Mouse (Mus musculus) olfactory bulb, adult 2 months (tissue): Measurements from ENCODE around the gene Cpsf2. TPM values are rescaled to one million over a fixed set of nuclear protein-coding genes. Genes with fewer than 3 reads are reported as not detected.
"Not testable (repeated sequence)": the region's sequence is repeated elsewhere in the genome, so short reads cannot be mapped to it uniquely, and the experiment has no call there.

Experiments used
- H3K27ac ChIP-seq: fragments of 200-500 bp; 2 replicates; pipeline ENCODE4 v1.5.1; 2012; ENCODE audit warnings: low read depth, low read length; ENCODE audit not compliant: insufficient read depth
- H3K4me1 ChIP-seq: fragments of 200-500 bp; 2 replicates; pipeline ENCODE4 v1.6.1; 2012; ENCODE audit warnings: low read length; ENCODE audit not compliant: control insufficient read depth, insufficient read depth
- H3K4me3 ChIP-seq: fragments of 200-500 bp; 2 replicates; pipeline ENCODE4 v1.5.1; 2012; ENCODE audit warnings: mild to moderate bottlenecking, low read depth, low read length, moderate library complexity; ENCODE audit not compliant: insufficient read depth
- CTCF ChIP-seq: fragments of 200-500 bp; IDR thresholded peaks from 2 replicates; pipeline ENCODE4 v1.5.1; 2012; ENCODE audit warnings: low read depth, mild to moderate bottlenecking, low read length, moderate library complexity; ENCODE audit not compliant: insufficient read depth
- POLR2A ChIP-seq: fragments of 200-500 bp; IDR thresholded peaks from 2 replicates; pipeline ENCODE4 v1.6.1; 2012; ENCODE audit warnings: mild to moderate bottlenecking, low read depth, low read length, moderate library complexity; ENCODE audit not compliant: insufficient read depth
- WGBS: fragments of 180-500 bp; shearing (Covaris S2); methylation state at CpG from one replicate; pipeline ENCODE4 v1.1.7; 2018; 5-methylcytosine and 5-hydroxymethylcytosine counted together
- polyA plus RNA-seq: library from polyadenylated mRNA; stranded (reverse); fragments of >200 nt; gene quantifications from 2 replicates; pipeline ENCODE4 v1.2.4, GENCODE M21; 2012; ENCODE audit warnings: low replicate concordance; ENCODE audit not compliant: missing spikeins, insufficient read depth, insufficient read length

Gene Cpsf2
- polyA plus RNA-seq, 1 experiment, result not detected

DNA sequence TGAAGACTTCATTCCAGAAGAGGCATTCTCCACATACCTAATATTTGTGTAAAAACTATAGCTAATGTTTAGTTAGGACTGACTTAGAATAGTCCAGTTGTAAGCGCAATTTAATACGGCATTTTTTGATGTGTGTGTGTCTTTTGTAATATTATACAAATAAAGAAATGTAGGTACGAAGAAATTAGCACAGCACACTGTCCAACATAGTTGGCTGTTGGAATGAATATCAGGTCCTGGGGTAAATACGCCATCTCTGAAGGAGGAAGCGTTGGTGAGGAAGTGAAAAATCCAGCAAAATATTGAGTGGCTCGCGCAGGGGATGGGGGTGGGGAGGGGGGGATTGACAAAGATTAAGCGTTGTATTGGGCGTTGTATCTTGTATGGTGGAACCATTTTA lies 17.2 kb upstream of the Cpsf2 start:
- H3K4me3 ChIP-seq, result no peak overlapping the region
- no peak for TF ChIP-seq CTCF
- TF ChIP-seq POLR2A, result no peak
- peaks cover 12% of the 10 kb centered on the region for H3K4me1 ChIP-seq
- no peak overlapping the region for H3K27ac ChIP-seq
- WGBS, result 57% methylated on average over 9 of the region's 9 CpGs

DNA sequence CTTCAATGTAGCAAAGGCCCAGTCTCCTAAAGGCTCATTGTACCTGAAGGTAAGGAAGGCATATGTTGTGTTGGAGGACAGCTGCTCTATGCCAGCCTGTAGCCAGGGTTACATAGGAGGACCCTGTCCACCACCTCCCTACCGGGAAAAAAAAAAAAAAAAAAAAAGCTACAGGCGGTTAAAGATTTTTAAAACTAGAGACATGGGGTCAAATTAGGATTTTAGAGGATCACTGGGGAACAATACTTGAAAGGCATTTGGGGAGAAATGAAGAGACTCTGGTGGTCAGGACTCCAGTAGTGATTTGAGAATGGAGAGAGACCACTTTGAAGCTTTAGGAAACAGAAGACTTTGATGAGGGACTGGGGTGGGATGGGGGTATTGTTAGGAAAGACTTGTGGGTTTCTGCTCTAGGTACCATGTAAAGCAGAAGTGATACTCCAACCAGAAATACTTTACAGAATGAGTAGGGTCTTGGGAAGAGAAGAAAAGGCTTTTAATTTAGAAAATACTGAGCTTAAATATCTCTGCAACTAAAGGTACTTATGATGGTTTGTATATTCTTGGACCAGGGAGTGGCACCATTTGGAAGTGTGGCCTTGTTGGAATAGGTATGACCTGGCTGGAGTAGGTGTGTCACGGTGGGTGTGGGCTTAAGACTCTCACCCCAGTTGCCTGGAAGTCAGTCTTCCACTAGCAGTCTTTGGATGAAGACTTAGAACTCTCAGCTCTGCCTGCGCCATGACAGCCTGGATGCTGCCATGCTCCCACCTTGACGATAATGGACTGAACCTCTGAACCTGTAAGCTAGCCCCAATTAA lies 16.6 kb upstream of the Cpsf2 start:
- H3K4me1 ChIP-seq, result peaks cover 12% of the 10 kb centered on the region
- not testable (repeated sequence) for H3K27ac ChIP-seq, H3K4me3 ChIP-seq
- WGBS, result 95% methylated on average over 5 of the region's 5 CpGs

DNA sequence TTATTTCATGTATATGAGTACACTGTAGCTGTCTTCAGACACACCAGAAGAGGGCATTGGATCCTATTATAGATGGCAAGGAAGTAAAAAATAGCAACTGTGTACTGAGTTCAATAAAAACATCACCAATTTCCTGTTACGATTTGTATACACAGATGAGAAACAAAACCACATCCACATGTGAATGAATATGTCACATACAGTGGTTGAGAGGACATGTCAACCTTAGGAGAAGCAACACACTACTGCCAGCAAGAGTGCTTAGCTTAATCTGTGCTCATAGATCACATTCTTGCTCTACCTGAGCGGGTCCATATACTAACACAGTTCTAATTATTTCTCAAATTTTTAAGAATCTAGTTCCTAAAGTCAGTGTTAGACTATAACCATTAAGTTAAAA lies 4.5 kb upstream of the Cpsf2 start:
- Histone ChIP-seq H3K27ac (no peak overlapping the region), H3K4me3 (no peak overlapping the region), H3K4me1 (peaks cover 9% of the 10 kb centered on the region; the same call in 1 of the 2 replicates)
- TF ChIP-seq CTCF, result no peak
- no peak for TF ChIP-seq POLR2A
- 92% methylated on average over 2 of the region's 2 CpGs for WGBS

DNA sequence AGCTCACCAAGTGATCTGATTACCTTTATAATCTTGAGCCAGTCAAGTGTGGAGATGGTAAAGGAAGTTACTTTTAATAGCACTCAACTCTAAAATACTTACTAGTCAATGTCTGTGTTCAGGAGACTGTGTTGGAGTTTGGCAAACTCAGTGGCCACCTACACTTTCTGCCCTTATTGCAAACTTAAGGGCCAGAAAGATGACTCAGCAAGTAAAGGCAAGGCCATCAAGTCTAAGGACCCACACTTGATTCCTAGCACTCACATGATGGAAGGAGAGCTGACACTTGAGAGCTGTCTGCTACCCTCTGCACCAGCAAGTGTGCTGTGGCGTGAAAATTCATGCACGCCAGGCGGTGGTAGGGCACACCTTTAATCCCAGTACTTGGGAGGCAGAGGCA lies 3.6 kb upstream of the Cpsf2 start:
- WGBS, result 90% methylated on average over 3 of the region's 3 CpGs
- H3K4me1 ChIP-seq, result peaks cover 11% of the 10 kb centered on the region
- H3K4me3 ChIP-seq, result no peak overlapping the region
- TF ChIP-seq CTCF (no peak), POLR2A (no peak)
- no peak overlapping the region for H3K27ac ChIP-seq

DNA sequence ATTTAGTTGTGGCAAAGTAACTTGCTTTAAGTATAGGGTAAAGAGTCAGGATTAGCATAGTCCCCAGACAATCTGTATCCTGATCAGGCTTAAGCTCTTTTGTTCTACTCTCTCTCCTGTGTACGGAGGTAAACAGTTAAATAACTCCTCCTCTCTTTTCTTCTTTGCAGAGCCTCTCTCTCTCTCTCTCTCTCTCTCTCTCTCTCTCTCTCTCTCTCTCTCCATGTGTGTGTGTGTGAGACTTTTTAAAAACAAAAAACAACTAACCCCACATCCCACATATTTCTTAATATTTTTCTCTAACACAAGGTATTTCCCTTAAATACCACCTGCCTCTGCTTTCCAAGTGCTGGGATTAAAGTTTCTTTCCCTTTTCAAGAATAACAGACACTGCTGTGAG lies 1.2 kb upstream of the Cpsf2 start:
- TF ChIP-seq POLR2A, result no peak
- no peak for TF ChIP-seq CTCF
- 0% methylated on average over 1 of the region's 1 CpGs for WGBS

DNA sequence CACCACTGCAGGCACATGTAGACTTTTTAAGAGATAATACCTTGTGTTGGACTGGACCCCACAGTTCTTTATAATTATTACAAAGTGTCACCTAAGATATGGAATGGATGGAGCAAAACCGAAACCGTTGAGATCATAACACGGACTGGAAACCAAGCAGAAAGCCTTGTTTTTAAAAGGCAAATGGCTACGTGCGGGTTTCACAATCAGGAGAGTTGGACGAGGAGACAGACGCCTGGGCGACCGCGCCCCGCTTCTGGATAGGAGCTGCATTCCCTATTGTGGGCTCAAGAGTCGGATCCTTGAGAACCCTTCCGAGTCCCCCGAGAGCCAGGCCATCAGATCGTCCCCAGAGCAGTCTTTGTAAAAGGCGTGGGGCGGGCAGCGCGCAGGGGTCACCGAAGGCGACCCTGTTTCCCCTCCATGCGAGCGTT lies 604 bp upstream of the Cpsf2 start:
- TF ChIP-seq POLR2A (no peak), CTCF (no peak)
- Histone ChIP-seq H3K4me3 (peak overlapping the region; percentile 66), H3K4me1 (peaks cover 11% of the 10 kb centered on the region), H3K27ac (peak overlapping the region; percentile 99)
- 0% methylated on average over 23 of the region's 23 CpGs for WGBS

More for the DNA sequence above, 1.2 kb upstream of the Cpsf2 start:
- no peak overlapping the region for H3K4me3 ChIP-seq
- H3K27ac ChIP-seq, result no peak overlapping the region
- peaks cover 11% of the 10 kb centered on the region for H3K4me1 ChIP-seq

DNA sequence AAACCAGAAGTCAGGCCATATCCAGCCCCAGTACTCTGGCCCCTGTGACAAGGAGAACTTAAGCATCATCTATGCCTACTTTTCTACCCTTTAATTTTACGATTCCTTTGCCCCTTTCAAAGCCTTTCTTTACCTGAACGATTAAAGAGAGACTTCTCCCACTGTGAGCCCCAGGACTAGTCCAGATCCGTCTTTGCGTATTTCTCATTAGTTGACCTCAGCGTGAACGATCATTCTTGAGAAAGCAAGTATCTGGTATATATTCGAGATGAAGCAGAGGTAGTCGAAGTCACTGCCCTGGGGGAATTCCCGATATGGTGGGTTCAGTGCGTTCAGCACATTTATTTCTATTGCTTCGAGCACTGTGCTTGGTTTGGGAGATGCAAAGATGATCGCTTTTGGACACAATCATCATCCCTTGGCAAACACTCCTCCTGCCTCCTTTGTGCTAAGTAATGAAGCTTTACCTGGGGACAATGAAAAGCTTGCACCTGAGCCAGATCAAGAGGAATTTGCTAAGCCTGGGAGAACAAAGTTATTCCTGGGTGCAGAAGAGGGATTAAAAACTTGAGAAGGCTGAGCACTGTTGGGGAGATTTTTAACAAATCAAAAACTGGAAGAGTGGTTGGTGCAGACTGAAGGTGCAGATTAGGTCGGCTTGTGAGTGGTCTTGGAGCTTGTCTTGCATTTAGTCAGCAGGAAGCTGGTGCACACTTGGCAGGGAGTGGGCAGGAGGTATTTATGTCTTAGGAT lies 1.0 kb downstream of the Cpsf2 start:
- Histone ChIP-seq H3K27ac (no peak overlapping the region), H3K4me1 (peaks cover 11% of the 10 kb centered on the region), H3K4me3 (peak overlapping the region; percentile 66)
- WGBS, result 6% methylated on average over 13 of the region's 13 CpGs
- TF ChIP-seq CTCF (no peak), POLR2A (no peak)

DNA sequence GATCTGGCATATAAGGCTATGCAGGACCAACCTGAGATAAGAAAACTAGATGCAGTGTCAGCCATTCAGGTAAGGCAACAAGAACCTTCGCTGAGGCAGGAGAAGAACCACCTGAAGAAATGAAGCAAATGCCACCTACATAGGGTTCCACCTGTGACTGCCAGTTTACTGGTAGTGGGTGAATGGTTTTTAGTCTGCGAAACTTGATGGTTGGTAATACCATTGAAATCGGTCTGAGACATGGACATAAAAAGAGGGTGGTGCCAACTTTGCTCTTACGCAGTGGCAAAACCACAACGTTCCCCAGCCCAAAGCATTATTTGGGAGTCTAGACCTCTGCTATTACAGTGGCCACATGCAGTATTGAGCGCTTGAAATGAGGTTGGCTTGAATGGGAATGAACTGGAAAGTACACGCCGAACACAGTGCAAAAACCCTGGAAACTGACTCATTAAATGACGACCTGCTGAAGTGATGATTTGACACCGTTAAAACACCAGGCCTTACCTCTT lies 1.7 kb downstream of the Cpsf2 start:
- H3K27ac ChIP-seq, result no peak overlapping the region
- WGBS, result 88% methylated on average over 10 of the region's 10 CpGs
- peaks cover 9% of the 10 kb centered on the region for H3K4me1 ChIP-seq
- H3K4me3 ChIP-seq, result no peak overlapping the region
- TF ChIP-seq CTCF (no peak), POLR2A (no peak)

DNA sequence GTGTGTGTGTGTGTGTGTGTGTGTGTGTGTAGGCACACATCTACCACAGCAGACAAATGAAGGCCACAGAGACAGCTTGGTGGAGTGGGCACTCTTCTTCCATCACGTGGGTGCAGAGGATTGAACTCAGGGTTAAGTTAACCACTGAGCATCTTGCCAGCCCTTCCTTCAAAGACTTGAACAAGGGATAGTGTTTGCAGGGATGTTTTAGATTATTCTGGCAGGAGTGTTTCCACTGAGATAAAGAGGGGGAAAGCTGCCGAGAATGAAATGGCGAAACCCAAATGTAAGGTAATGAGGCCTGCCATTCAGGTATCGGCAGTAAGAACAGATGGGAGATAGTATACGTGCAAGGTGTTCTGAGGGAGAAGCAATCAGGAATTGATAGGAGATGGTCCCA lies 2.4 kb downstream of the Cpsf2 start:
- Histone ChIP-seq H3K4me1 (peaks cover 8% of the 10 kb centered on the region), H3K27ac (no peak overlapping the region), H3K4me3 (no peak overlapping the region)
- 90% methylated on average over 5 of the region's 5 CpGs for WGBS
- TF ChIP-seq POLR2A, result no peak
- TF ChIP-seq CTCF, result no peak
